Mouse (Mus musculus): ENCODE measurements around the gene Ndufb4. TPM values are rescaled to one million over a fixed set of nuclear protein-coding genes. Genes with fewer than 3 reads are reported as not detected.
"Not testable (repeated sequence)": the region's sequence is repeated elsewhere in the genome, so short reads cannot be mapped to it uniquely, and the experiment has no call there.

Gene Ndufb4
- 10 to 100 TPM; 70.0 to 84.8 TPM for total RNA-seq (2021)
- long read RNA-seq, experiment 1, transcript Ndufb4-201 (3 exons, 971 nt), result major isoform, 93 of 97 reads
- long read RNA-seq, experiment 1, partial matches to known transcripts, result 2 of 97 reads
- long read RNA-seq, experiment 1, other reads (novel, unspliced or antisense), result 1 of 97 reads
- long read RNA-seq, experiment 2, transcript Ndufb4-201 (3 exons, 971 nt), result major isoform, 218 of 223 reads
- long read RNA-seq, experiment 2, partial matches to known transcripts, result 0 of 223 reads
- long read RNA-seq, experiment 2, other reads (novel, unspliced or antisense), result 4 of 223 reads

- DNase-seq (ENCODE audit: low spot score in 2 of 2), result peak; percentile 92 to 97
These were observed at the start of gene Ndufb4 for GRCm38 (mm10) chr16:37653731-37654657. Gene Ndufb4 (minus strand): TSS chr16:37654453.

- no peak for DNase-seq (ENCODE audit: low spot score in 2 of 2)
These were observed 49.6 kb upstream of the Ndufb4 start for GRCm38 (mm10) chr16:37703884-37704283.

DNA sequence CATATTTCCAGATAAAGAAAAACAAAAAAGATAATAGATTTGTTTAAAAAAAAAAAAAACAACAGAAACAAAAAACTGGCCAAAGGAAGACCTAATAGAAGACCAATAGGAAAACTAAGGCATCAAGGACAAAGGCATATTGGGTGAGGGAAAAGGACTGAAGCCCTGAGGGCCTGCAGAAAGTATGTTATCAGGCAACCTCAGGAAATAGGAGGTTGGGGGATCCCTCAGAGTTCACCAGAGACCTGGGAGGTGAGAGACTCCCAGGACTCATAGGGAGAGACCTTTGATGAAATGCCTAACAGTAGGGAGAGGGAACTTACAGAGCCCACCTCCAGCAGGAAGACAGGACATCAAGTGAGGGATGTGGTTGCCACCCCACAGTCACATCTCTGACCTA lies 45.8 kb upstream of the Ndufb4 start:
- DNase-seq (ENCODE audit: low spot score in 2 of 2), result not testable (repeated sequence)

DNA sequence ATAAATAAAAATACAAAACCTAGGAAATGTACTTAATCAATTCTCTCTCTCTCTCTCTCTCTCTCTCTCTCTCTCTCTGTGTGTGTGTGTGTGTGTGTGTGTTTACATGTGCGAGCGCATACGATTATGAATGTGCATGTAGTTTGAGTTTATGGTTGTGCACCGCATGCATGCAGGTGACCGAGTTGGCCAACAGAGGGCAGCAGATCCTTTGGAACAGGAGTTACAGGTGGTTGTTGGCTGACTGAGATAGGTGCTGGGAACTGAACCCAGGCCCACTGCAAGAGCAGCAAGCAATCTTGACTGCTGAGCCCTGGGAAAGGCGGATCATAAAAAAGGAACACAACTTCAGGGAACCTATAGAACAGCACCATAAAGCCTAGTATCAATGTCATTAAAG lies 44.5 kb upstream of the Ndufb4 start:
- no peak for DNase-seq (ENCODE audit: low spot score in 2 of 2)

- DNase-seq (ENCODE audit: low spot score in 2 of 2), result no peak
These were observed 43.0 kb upstream of the Ndufb4 start for GRCm38 (mm10) chr16:37697271-37697670.

GRCm38 (mm10) chr16:37690932-37691730 lies 36.9 kb upstream of the Ndufb4 start:
- DNase-seq (ENCODE audit: low spot score in 2 of 2), result no peak

DNA sequence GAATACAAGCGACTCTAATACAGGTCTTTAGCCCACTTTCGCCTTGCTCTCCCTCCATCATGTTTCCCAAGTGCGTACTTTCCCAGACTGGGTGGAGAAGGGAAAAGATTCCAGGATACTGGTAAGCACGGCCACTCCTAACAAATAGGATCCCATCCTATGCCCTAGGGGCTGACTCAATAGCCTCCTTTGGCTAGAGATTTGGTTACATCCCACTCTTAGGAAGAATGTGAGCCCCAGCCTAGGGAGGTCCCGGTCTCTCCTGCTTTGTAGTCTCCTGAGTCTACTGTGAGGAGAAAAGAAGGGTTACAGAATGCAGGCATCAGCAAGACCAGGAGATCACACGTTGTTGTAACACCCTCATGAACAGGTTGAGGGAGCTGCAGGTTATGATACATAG lies 36.2 kb upstream of the Ndufb4 start:
- no peak for DNase-seq (ENCODE audit: low spot score in 2 of 2)

DNA sequence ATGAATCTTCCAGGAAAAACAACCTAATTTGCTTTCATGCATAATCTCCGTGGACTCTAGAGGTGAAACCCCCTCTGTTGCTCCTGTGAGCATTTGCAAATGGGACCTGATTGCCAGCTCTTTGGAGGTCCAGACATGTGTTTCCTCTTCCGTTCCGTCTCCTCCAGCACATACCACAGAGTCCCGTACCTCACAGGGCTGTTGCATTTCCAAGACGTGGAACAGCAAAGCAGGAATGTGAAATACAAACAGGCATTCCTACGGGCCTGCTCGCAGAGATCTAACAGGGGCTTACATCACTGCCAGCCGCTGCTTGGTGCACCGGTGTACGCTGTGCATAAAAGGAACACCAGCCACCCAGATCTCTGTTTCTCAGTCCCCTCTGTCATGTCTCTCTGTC lies 35.7 kb upstream of the Ndufb4 start:
- DNase-seq (ENCODE audit: low spot score in 2 of 2), result no peak

DNA sequence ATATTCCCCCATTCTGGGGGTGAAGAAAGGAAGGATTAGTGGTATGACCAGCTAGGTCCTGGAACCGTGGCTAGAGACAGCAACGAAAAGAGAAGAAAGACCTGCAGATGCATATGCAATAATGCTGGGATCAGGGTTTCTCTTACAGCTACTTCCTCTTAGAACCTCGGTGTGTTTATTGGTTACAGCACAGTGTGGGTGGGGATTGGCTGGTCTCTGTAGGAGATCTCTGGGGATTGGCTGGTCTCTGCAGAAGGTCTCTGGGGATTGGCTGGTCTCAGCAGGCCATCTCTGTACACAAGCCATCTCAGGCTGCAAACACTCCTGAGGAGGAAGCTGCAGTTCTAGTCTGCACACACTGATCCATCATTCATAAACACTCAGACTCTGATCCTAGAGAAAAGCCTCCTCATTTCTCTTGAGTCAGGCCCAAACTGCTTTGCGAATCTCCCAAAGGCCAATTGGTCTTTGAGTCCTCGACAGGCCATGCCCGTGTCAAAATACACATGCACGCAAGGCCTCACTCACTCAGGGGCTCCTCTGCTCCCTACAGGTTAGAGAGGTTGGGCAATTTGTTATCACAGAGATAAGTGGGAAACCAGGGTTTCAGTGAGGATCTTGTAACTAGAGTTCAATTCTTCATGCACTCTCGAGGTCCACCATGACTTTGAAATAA lies 35.1 kb upstream of the Ndufb4 start:
- DNase-seq (ENCODE audit: low spot score in 2 of 2), result no peak

- DNase-seq (ENCODE audit: low spot score in 2 of 2), result no peak
These were observed 33.9 kb upstream of the Ndufb4 start for GRCm38 (mm10) chr16:37688181-37688580.

GRCm38 (mm10) chr16:37687301-37687980 lies 33.2 kb upstream of the Ndufb4 start:
- DNase-seq (ENCODE audit: low spot score in 2 of 2), result no peak

- DNase-seq (ENCODE audit: low spot score in 2 of 2), result no peak
These were observed 32.6 kb upstream of the Ndufb4 start for GRCm38 (mm10) chr16:37686834-37687233.

- no peak for DNase-seq (ENCODE audit: low spot score in 2 of 2)
These were observed 31.8 kb upstream of the Ndufb4 start for GRCm38 (mm10) chr16:37685946-37686600.

GRCm38 (mm10) chr16:37684634-37685441 lies 30.6 kb upstream of the Ndufb4 start:
- peak; percentile 83 to 90 for DNase-seq (ENCODE audit: low spot score in 2 of 2)

GRCm38 (mm10) chr16:37684259-37684633 lies 30.0 kb upstream of the Ndufb4 start:
- DNase-seq (ENCODE audit: low spot score in 2 of 2), result no peak

- DNase-seq (ENCODE audit: low spot score in 2 of 2), result peak in 1 of 2 experiments; percentile 47
These were observed 29.2 kb upstream of the Ndufb4 start for GRCm38 (mm10) chr16:37683154-37684130.

GRCm38 (mm10) chr16:37682309-37682975 lies 28.2 kb upstream of the Ndufb4 start:
- DNase-seq (ENCODE audit: low spot score in 2 of 2), result peak; percentile 92 to 94
